Mouse (Mus musculus) lung, embryonic 16.5 days (tissue): ENCODE measurements around the gene Adipoq. TPM values are rescaled to one million over a fixed set of nuclear protein-coding genes. Genes with fewer than 3 reads are reported as not detected.
"Not testable (repeated sequence)": the region's sequence is repeated elsewhere in the genome, so short reads cannot be mapped to it uniquely, and the experiment has no call there.

ENCODE experiments used
- ATAC-seq: fragments of 200-750 bp; cut with Nextera tagmentation; 2 replicates; pipeline ENCODE4 v1.8.0; 2017; ENCODE audit warnings: low read depth, mild to moderate bottlenecking, moderate library complexity
- H3K27ac ChIP-seq: fragments of 300-500 bp; sonication (generic); 2 replicates; pipeline ENCODE4 v1.5.1; 2014; ENCODE audit warnings: mild to moderate bottlenecking, control low read depth, low read length
- H3K27me3 ChIP-seq: fragments of 300-500 bp; sonication (generic); 2 replicates; pipeline ENCODE4 v1.6.1; 2014; ENCODE audit warnings: low read depth, low read length, mixed read lengths; ENCODE audit not compliant: control insufficient read depth, insufficient read depth
- H3K36me3 ChIP-seq: fragments of 300-500 bp; sonication (generic); 2 replicates; pipeline ENCODE4 v1.6.1; 2014; ENCODE audit warnings: low read length; ENCODE audit not compliant: control insufficient read depth, insufficient read depth
- H3K4me1 ChIP-seq: fragments of 300-500 bp; sonication (generic); replicated peaks from 2 replicates; pipeline ENCODE4 v1.6.1; 2014; ENCODE audit warnings: low read length, mixed read lengths; ENCODE audit not compliant: control insufficient read depth, insufficient read depth
- H3K4me2 ChIP-seq: fragments of 300-500 bp; sonication (generic); 2 replicates; pipeline ENCODE4 v1.6.1; 2014; ENCODE audit warnings: low read depth, low read length, control low read depth
- H3K4me3 ChIP-seq: fragments of 300-500 bp; sonication (generic); 2 replicates; pipeline ENCODE4 v1.5.1; 2014; ENCODE audit warnings: mild to moderate bottlenecking, low read length, control low read depth
- H3K9ac ChIP-seq: fragments of 300-500 bp; sonication (generic); 2 replicates; pipeline ENCODE4 v1.6.1; 2014; ENCODE audit warnings: low read length, control low read depth
- H3K9me3 ChIP-seq: fragments of 300-500 bp; sonication (generic); 2 replicates; pipeline ENCODE4 v1.6.1; 2016; ENCODE audit warnings: low read length; ENCODE audit not compliant: control insufficient read depth
- WGBS: fragments of 180-500 bp; shearing (Covaris S2); extraction: QIAGEN DNeasy Blood & Tissue Kit; methylation state at CpG from one replicate; pipeline ENCODE4 v1.1.7; 2014; 5-methylcytosine and 5-hydroxymethylcytosine counted together
- polyA plus RNA-seq: library from polyadenylated mRNA; unstranded; fragments of >200 nt; fragmentation: Nextera tagmentation; extraction: Ambion mirVana; gene quantifications from 2 replicates; pipeline ENCODE4 v1.2.1, GENCODE M21; 2015

Gene Adipoq
- polyA plus RNA-seq, 1 experiment from 2014 or later: 0.73 TPM

GRCm38 (mm10) chr16:23166646-23167045 lies 20.3 kb downstream of the Adipoq start:
- Histone ChIP-seq H3K4me3 (no peak overlapping the region), H3K9me3 (no peaks in the 10 kb centered on the region), H3K4me1 (no peaks in the 10 kb centered on the region), H3K4me2 (no peak overlapping the region), H3K36me3 (no peaks in the 10 kb centered on the region), H3K9ac (no peak overlapping the region), H3K27me3 (no peaks in the 10 kb centered on the region), H3K27ac (no peak overlapping the region)
- ATAC-seq: no peak
- WGBS: 89% methylated on average over 1 of the region's 1 CpGs

GRCm38 (mm10) chr16:23167079-23167478 lies 20.7 kb downstream of the Adipoq start:
- WGBS: 42% methylated on average over 5 of the region's 5 CpGs
- no peaks in the 10 kb centered on the region for H3K27me3 ChIP-seq
- no peak overlapping the region for H3K4me2 ChIP-seq
- H3K9ac ChIP-seq: no peak overlapping the region
- no peaks in the 10 kb centered on the region for H3K36me3 ChIP-seq
- H3K4me1 ChIP-seq: no peaks in the 10 kb centered on the region
- H3K27ac ChIP-seq: no peak overlapping the region
- no peak overlapping the region for H3K4me3 ChIP-seq
- H3K9me3 ChIP-seq: no peaks in the 10 kb centered on the region
- no peak for ATAC-seq

GRCm38 (mm10) chr16:23170813-23171212 lies 24.5 kb downstream of the Adipoq start:
- H3K4me2 ChIP-seq: no peak overlapping the region
- ATAC-seq: no peak
- H3K4me1 ChIP-seq: no peaks in the 10 kb centered on the region

GRCm38 (mm10) chr16:23173904-23174303 lies 27.6 kb downstream of the Adipoq start:
- no peaks in the 10 kb centered on the region for H3K4me1 ChIP-seq
- H3K9me3 ChIP-seq: no peaks in the 10 kb centered on the region; the same call in 1 of the 2 replicates
- H3K36me3 ChIP-seq: no peaks in the 10 kb centered on the region
- H3K27ac ChIP-seq: no peak overlapping the region
- H3K9ac ChIP-seq: no peak overlapping the region
- no peaks in the 10 kb centered on the region for H3K27me3 ChIP-seq
- H3K4me3 ChIP-seq: no peak overlapping the region
- no peak overlapping the region for H3K4me2 ChIP-seq
- 89% methylated on average over 5 of the region's 5 CpGs for WGBS
- ATAC-seq: no peak

More at GRCm38 (mm10) chr16:23170813-23171212, 24.5 kb downstream of the Adipoq start:
- Histone ChIP-seq H3K4me3 (no peak overlapping the region), H3K27me3 (no peaks in the 10 kb centered on the region), H3K27ac (no peak overlapping the region), H3K36me3 (no peaks in the 10 kb centered on the region), H3K9me3 (no peaks in the 10 kb centered on the region; the same call in 1 of the 2 replicates), H3K9ac (no peak overlapping the region)
- WGBS: 85% methylated on average over 3 of the region's 3 CpGs

GRCm38 (mm10) chr16:23174855-23175254 lies 28.5 kb downstream of the Adipoq start:
- Histone ChIP-seq H3K27me3 (no peaks in the 10 kb centered on the region), H3K9ac (no peak overlapping the region), H3K4me2 (no peak overlapping the region), H3K4me3 (no peak overlapping the region), H3K27ac (no peak overlapping the region), H3K4me1 (no peaks in the 10 kb centered on the region), H3K9me3 (no peaks in the 10 kb centered on the region; the same call in 1 of the 2 replicates), H3K36me3 (no peaks in the 10 kb centered on the region)
- 78% methylated on average over 5 of the region's 5 CpGs for WGBS
- ATAC-seq: no peak

GRCm38 (mm10) chr16:23175956-23176355 lies 29.6 kb downstream of the Adipoq start:
- Histone ChIP-seq H3K9ac (no peak overlapping the region), H3K36me3 (no peaks in the 10 kb centered on the region), H3K4me1 (no peaks in the 10 kb centered on the region), H3K27me3 (no peaks in the 10 kb centered on the region), H3K4me2 (no peak overlapping the region), H3K27ac (no peak overlapping the region), H3K4me3 (no peak overlapping the region), H3K9me3 (no peaks in the 10 kb centered on the region; the same call in 1 of the 2 replicates)
- WGBS: 29% methylated on average over 3 of the region's 3 CpGs
- no peak for ATAC-seq

GRCm38 (mm10) chr16:23177856-23178255 lies 31.5 kb downstream of the Adipoq start:
- 85% methylated on average over 2 of the region's 2 CpGs for WGBS
- Histone ChIP-seq H3K9me3 (no peaks in the 10 kb centered on the region), H3K27ac (no peak overlapping the region), H3K27me3 (no peaks in the 10 kb centered on the region), H3K4me2 (no peak overlapping the region), H3K4me3 (no peak overlapping the region), H3K36me3 (no peaks in the 10 kb centered on the region), H3K9ac (no peak overlapping the region), H3K4me1 (no peaks in the 10 kb centered on the region)
- ATAC-seq: no peak

GRCm38 (mm10) chr16:23178796-23179195 lies 32.5 kb downstream of the Adipoq start:
- H3K4me3 ChIP-seq: no peak overlapping the region
- H3K9ac ChIP-seq: no peak overlapping the region
- no peak overlapping the region for H3K4me2 ChIP-seq
- H3K9me3 ChIP-seq: no peaks in the 10 kb centered on the region
- no peak overlapping the region for H3K27ac ChIP-seq
- H3K36me3 ChIP-seq: no peaks in the 10 kb centered on the region
- WGBS: 87% methylated on average over 5 of the region's 5 CpGs
- H3K27me3 ChIP-seq: no peaks in the 10 kb centered on the region
- no peaks in the 10 kb centered on the region for H3K4me1 ChIP-seq
- no peak for ATAC-seq

GRCm38 (mm10) chr16:23179436-23179835 lies 33.1 kb downstream of the Adipoq start:
- not testable (repeated sequence) for H3K27ac ChIP-seq, H3K9me3 ChIP-seq, H3K4me2 ChIP-seq, ATAC-seq, H3K36me3 ChIP-seq, H3K27me3 ChIP-seq, H3K4me1 ChIP-seq, H3K9ac ChIP-seq, H3K4me3 ChIP-seq
- WGBS: 89% methylated on average over 18 of the region's 18 CpGs

- Histone ChIP-seq H3K27me3 (no peaks in the 10 kb centered on the region), H3K27ac (no peak overlapping the region), H3K9ac (no peak overlapping the region), H3K4me2 (no peak overlapping the region), H3K9me3 (no peaks in the 10 kb centered on the region), H3K4me3 (no peak overlapping the region), H3K36me3 (no peaks in the 10 kb centered on the region), H3K4me1 (no peaks in the 10 kb centered on the region)
- no peak for ATAC-seq
- WGBS: 69% methylated on average over 4 of the region's 4 CpGs
Observed at GRCm38 (mm10) chr16:23181054-23181453, 34.7 kb downstream of the Adipoq start.
